8 mouse cellular contexts compared by ENCODE assay signal in the genomic region with DNA sequence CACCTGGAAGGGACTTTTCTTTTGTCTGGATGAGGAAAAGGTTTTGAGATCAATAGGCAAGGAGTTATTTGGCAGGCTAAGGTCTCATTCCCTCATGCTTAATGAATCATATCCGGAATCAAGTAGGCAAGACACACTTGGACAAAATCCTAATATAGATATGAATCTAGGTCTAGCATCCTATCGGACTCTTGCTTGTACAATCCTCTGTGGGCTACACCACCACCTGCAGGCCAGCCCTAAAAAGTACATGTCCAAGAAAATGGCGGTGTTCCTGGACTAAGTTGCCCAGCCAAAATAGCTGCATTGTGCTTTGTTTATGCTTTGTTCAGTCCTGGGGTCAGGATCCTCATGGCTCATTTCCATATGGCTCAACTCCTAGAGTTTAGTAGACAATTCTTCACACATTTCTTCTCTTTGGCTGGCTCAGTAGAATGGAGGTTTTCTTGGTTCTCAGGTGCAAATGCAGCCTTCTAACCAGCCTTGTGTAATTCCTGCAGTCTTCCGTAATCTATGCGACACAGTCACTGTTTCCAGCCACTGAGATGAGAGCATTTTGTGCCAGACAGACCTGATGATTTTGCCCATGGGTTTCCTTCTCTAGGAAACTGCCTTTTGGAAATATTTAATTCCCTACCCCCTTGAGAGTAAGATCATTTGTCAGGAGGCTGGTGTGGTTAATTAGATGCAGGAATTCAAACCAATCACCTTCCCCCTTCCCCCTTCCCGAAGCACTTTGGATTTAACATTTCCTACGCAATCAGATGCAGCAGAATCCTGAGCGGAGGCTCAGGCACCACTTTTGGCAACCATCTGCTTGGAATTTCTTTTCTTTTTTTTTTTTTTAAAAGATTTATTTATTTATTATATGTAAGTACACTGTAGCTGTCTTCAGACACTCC.
DNase-seq lines count a peak whose midpoint lies in the region; ATAC-seq and TF ChIP-seq lines count a peak whose summit lies in the region.
"Had no signal": no experiment of that assay in that cellular context is flagged by ENCODE, and none has a peak within 500 bp of the region (broad histone marks: within the 10 kb centered on the region; RNA-seq: fewer than 3 reads in every experiment).

No protein-coding gene starts in this region.

- dilution Hi-C loops in CH12.LX (cut with MboI; ENCODE audit: extremely low pct_ligation_motif_present, extremely low pct_unique_long_range_greater_than_20kb, low sequenced_read_pairs): no loop called here

- no peak for TF ChIP-seq POLR2A in CH12.LX (IDR thresholded peaks at IDR 0.05; ENCODE audit: low read depth, low read length)

- 0 out of 4 replicates have a peak, but pooled peaks cover 0 to 3% of the 10 kb centered on the region in 2 experiments for H3K4me1 ChIP-seq in CH12.LX (ENCODE audit: control insufficient read depth in 1 of 2, insufficient read depth in 2 of 2)
- H3K4me1 ChIP-seq in forebrain, postnatal 0 days (ENCODE audit: insufficient read depth): peaks cover 4% of the 10 kb centered on the region
- H3K4me1 ChIP-seq in lung, embryonic 16.5 days (replicated peaks; ENCODE audit: control insufficient read depth, insufficient read depth, low read length): peaks cover 3% of the 10 kb centered on the region; the same call in 1 of the 2 replicates
- H3K4me1 ChIP-seq: heart, embryonic 15.5 days had no signal

- H3K79me2 ChIP-seq in CH12.LX (replicated peaks; ENCODE audit: control insufficient read depth, extremely low read depth, insufficient read depth, poor library complexity, severe bottlenecking): no peaks in the 10 kb centered on the region

- no peaks in the 10 kb centered on the region for H3K27me3 ChIP-seq in CH12.LX (replicated peaks)
- H3K27me3 ChIP-seq in forebrain, postnatal 0 days (ENCODE audit: insufficient read depth, low read length): no peaks in the 10 kb centered on the region
- H3K27me3 ChIP-seq in lung, embryonic 16.5 days (ENCODE audit: control insufficient read depth, insufficient read depth, low read depth, low read length): no peaks in the 10 kb centered on the region
- H3K27me3 ChIP-seq: heart, embryonic 15.5 days had no signal

- DNase-seq in A20 (ENCODE audit: low read depth, low spot score) (peak; percentile 65), CH12.LX (ENCODE audit: extremely low read depth) (peak; percentile 50)
- peak; percentile 61 for DNase-seq in cerebellum, adult 11 months
- DNase-seq in forebrain, postnatal 0 days: peak; percentile 57
- peak; percentile 75 for DNase-seq in kidney, postnatal 10 days
- DNase-seq in right cerebral cortex, postnatal 4 days: peak; percentile 49

- no peak for TF ChIP-seq EP300 in CH12.LX (IDR thresholded peaks at IDR 0.05; ENCODE audit: low read length)

- ATAC-seq in forebrain, postnatal 0 days: 0 out of 2 replicates have a peak, but pooled peaks have one; percentile 38
- peak; percentile 70; the same call in 1 of the 2 replicates for ATAC-seq in lung, embryonic 16.5 days (ENCODE audit: low read depth)

- peak; percentile 58 to 91 for TF ChIP-seq CTCF in CH12.LX (conservative IDR thresholded peaks at IDR 0.05 in 1 of 2, IDR thresholded peaks at IDR 0.05 in 1 of 2; ENCODE audit: low read depth in 2 of 2, low read length in 2 of 2)
- TF ChIP-seq CTCF in forebrain, postnatal 0 days (IDR thresholded peaks at IDR 0.05; ENCODE audit: low read depth): peak; percentile 76

- no peak overlapping the region for H3K4me3 ChIP-seq in CH12.LX (replicated peaks in 1 of 3; ENCODE audit: low read depth in 2 of 3, low read length in 2 of 3, poor library complexity in 1 of 3)
- H3K4me3 ChIP-seq in forebrain, postnatal 0 days (ENCODE audit: low read depth, low read length): no peak overlapping the region
- no peak overlapping the region for H3K4me3 ChIP-seq in lung, embryonic 16.5 days (ENCODE audit: low read length)
- H3K4me3 ChIP-seq: heart, embryonic 15.5 days had no signal

- in situ Hi-C loops in CH12.LX (cut with MboI; ENCODE audit: low pct_ligation_motif_present, low pct_unique_long_range_greater_than_20kb, low sequenced_read_pairs): loop anchor here (5.0 to 10.0 kb wide), 2 partner anchors 360 to 548 kb away; no protein-coding TSS in a partner anchor

- peak overlapping the region; percentile 47 for H3K4me2 ChIP-seq in CH12.LX (ENCODE audit: insufficient read depth, low read depth, poor library complexity, severe bottlenecking)
- H3K4me2 ChIP-seq in forebrain, postnatal 0 days (ENCODE audit: low read depth): peak overlapping the region; percentile 4; the same call in 1 of the 2 replicates
- H3K4me2 ChIP-seq in lung, embryonic 16.5 days (ENCODE audit: low read depth, low read length): no peak overlapping the region
- H3K4me2 ChIP-seq: heart, embryonic 15.5 days had no signal

- 23% methylated on average over 8 of the region's 8 CpGs for WGBS in forebrain, postnatal 0 days
- WGBS in lung, embryonic 16.5 days: 40% methylated on average over 8 of the region's 8 CpGs

- no peak overlapping the region for H3K27ac ChIP-seq in CH12.LX (ENCODE audit: insufficient read depth, low read depth)
- no peak overlapping the region for H3K27ac ChIP-seq in forebrain, postnatal 0 days (ENCODE audit: low read depth, low read length)
- H3K27ac ChIP-seq in lung, embryonic 16.5 days (ENCODE audit: low read length): no peak overlapping the region
- H3K27ac ChIP-seq: heart, embryonic 15.5 days had no signal

- H3K9me3 ChIP-seq in CH12.LX (replicated peaks; ENCODE audit: low read length): peaks cover 3% of the 10 kb centered on the region
- H3K9me3 ChIP-seq in forebrain, postnatal 0 days (ENCODE audit: low read length): no peaks in the 10 kb centered on the region
- H3K9me3 ChIP-seq in lung, embryonic 16.5 days (ENCODE audit: control insufficient read depth, low read length): no peaks in the 10 kb centered on the region
- H3K9me3 ChIP-seq: heart, embryonic 15.5 days had no signal

- H3K36me3 ChIP-seq in CH12.LX (replicated peaks in 1 of 2; ENCODE audit: control insufficient read depth in 1 of 2, insufficient read depth in 1 of 2, low read length in 1 of 2): no peaks in the 10 kb centered on the region
- no peaks in the 10 kb centered on the region for H3K36me3 ChIP-seq in forebrain, postnatal 0 days (ENCODE audit: insufficient read depth)
- no peaks in the 10 kb centered on the region for H3K36me3 ChIP-seq in lung, embryonic 16.5 days (ENCODE audit: control insufficient read depth, insufficient read depth, low read length)
- H3K36me3 ChIP-seq: heart, embryonic 15.5 days had no signal

- H3K9ac ChIP-seq in CH12.LX (ENCODE audit: insufficient read depth, low read depth): peak overlapping the region; percentile 47; the same call in 1 of the 2 replicates
- H3K9ac ChIP-seq in forebrain, postnatal 0 days: 0 out of 2 replicates have a peak overlapping the region, but pooled peaks have one; percentile 6
- no peak overlapping the region for H3K9ac ChIP-seq in lung, embryonic 16.5 days (ENCODE audit: low read length)
- H3K9ac ChIP-seq: heart, embryonic 15.5 days had no signal

- peak; percentile 96 for TF ChIP-seq RAD21 in CH12.LX (IDR thresholded peaks at IDR 0.05; ENCODE audit: low read depth, low read length)

TF ChIP-seq in CH12.LX, 34 proteins besides CTCF, POLR2A, EP300 and RAD21:
- TF ChIP-seq NELFE (IDR thresholded peaks at IDR 0.05; ENCODE audit: low read depth, low read length) (peak; percentile 37; the same call in 1 of the 2 replicates), ZC3H11A (IDR thresholded peaks at IDR 0.05; ENCODE audit: low read depth, low read length) (peak; percentile 83), ZKSCAN1 (IDR thresholded peaks at IDR 0.05; ENCODE audit: borderline replicate concordance, low read depth, low read length) (no peak), MEF2A (IDR thresholded peaks at IDR 0.05; ENCODE audit: borderline replicate concordance, low read depth, low read length) (0 out of 2 replicates have a peak, but pooled peaks have one; percentile 41), SMC3 (IDR thresholded peaks at IDR 0.05; ENCODE audit: low read depth, low read length) (peak; percentile 88), JUND (conservative IDR thresholded peaks at IDR 0.05; ENCODE audit: low read depth, low read length) (no peak)
